Mouse (Mus musculus) fat pad, adult 2 months (tissue): ENCODE measurements around the gene Nmb.

Source experiments
- DNase-seq: peaks from one replicate; pipeline ENCODE4 v3.0.0-alpha.2; 2011; ENCODE audit warnings: low read depth, low spot score; ENCODE audit errors: extremely low read depth

The Nmb gene

GRCm38 (mm10) chr7:80862475-80862874, 42.4 kb downstream of the Nmb start:
- no peak for DNase-seq

GRCm38 (mm10) chr7:80860729-80861274, 44.1 kb downstream of the Nmb start, which contains the start of gene Zscan2:
Gene Zscan2, plus strand, starts transcription at chr7:80860920.
- peak; percentile 61 for DNase-seq

GRCm38 (mm10) chr7:80860227-80860626, 44.6 kb downstream of the Nmb start:
- DNase-seq: no peak

GRCm38 (mm10) chr7:80857181-80857580, 47.7 kb downstream of the Nmb start:
- no peak for DNase-seq

DNA sequence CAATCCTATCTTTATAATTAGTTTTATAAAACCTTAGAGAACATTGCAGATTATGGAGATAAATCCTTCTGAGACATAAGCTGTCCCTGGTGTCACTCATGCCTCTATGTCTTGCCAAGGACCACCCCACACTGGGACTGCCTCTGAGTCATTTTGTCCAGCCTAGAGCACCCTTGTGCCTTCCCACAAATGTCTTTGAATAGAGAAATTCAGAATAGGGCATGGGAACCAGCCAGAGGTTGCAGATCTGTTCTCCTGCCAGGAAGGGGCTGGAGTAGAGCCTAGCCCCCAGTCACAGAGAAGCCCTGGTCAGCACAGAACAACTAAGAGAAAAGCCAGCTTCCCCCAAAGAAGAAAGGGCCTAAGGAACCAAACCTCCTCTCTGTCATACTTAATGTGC, 49.6 kb downstream of the Nmb start:
- DNase-seq: no peak

DNA sequence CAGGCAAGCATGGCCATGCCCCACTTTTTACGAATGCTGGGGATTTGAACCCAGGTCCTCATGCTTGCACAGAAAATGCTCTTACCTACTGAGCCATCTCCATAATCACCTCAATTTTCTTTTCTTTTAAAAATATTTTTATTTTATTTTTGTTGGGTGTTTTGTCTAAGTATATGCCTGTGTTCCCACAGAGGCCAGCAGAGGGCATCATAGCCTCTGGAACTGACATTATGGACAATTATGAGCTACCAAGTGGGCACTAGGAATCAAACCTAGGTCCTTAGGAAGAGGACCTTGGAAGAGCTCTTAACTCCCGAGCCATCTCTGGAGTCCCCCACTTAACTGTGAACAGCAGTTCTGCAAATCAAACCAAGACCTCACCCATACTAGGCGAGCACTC, 51.7 kb downstream of the Nmb start:
- DNase-seq: no peak
